Mouse (Mus musculus) hindbrain, embryonic 15.5 days (tissue): Measurements from ENCODE around the gene Zfhx2. TPM values are rescaled to one million over a fixed set of nuclear protein-coding genes. Genes with fewer than 3 reads are reported as not detected.

Experiments used
- ATAC-seq: fragments of 200-750 bp; cut with Nextera tagmentation; 2 replicates; pipeline ENCODE4 v1.8.0; 2017; ENCODE audit warnings: low read depth, moderate number of reproducible peaks, moderate TSS enrichment; ENCODE audit not compliant: low FRiP score
- H3K27ac ChIP-seq: fragments of 300-500 bp; sonication (generic); replicated peaks from 2 replicates; pipeline ENCODE4 v1.5.1; 2015; ENCODE audit warnings: mild to moderate bottlenecking, inconsistent platforms
- H3K27me3 ChIP-seq: fragments of 300-500 bp; sonication (generic); 2 replicates; pipeline ENCODE4 v1.6.1; 2015; ENCODE audit warnings: control low read depth, inconsistent platforms
- H3K36me3 ChIP-seq: fragments of 300-500 bp; sonication (generic); 2 replicates; pipeline ENCODE4 v1.6.1; 2015; ENCODE audit warnings: control low read depth, inconsistent platforms
- H3K4me1 ChIP-seq: fragments of 300-500 bp; sonication (generic); replicated peaks from 2 replicates; pipeline ENCODE4 v1.6.1; 2015; ENCODE audit warnings: control low read depth, inconsistent platforms
- H3K4me2 ChIP-seq: fragments of 300-500 bp; sonication (generic); 2 replicates; pipeline ENCODE4 v1.6.1; 2015; ENCODE audit warnings: moderate library complexity, mild to moderate bottlenecking, inconsistent platforms
- H3K4me3 ChIP-seq: fragments of 300-500 bp; sonication (generic); 2 replicates; pipeline ENCODE4 v1.5.1; 2015; ENCODE audit warnings: mild to moderate bottlenecking, inconsistent platforms
- H3K9ac ChIP-seq: fragments of 300-500 bp; sonication (generic); 2 replicates; pipeline ENCODE4 v1.6.1; 2015; ENCODE audit warnings: inconsistent platforms
- H3K9me3 ChIP-seq: fragments of 300-500 bp; sonication (generic); 2 replicates; pipeline ENCODE4 v1.6.1; 2016; ENCODE audit warnings: control low read depth, inconsistent platforms
- WGBS: fragments of 180-500 bp; shearing (Covaris S2); methylation state at CpG from one replicate; pipeline ENCODE4 v1.1.7; 2015; 5-methylcytosine and 5-hydroxymethylcytosine counted together
- polyA plus RNA-seq: library from polyadenylated mRNA; unstranded; fragments of >200 nt; fragmentation: Nextera tagmentation; extraction: Ambion mirVana; gene quantifications from 2 replicates; pipeline ENCODE4 v1.2.1, GENCODE M21; 2015

Zfhx2 gene
- polyA plus RNA-seq, 1 experiment from 2014 or later: 24.9 TPM

GRCm38 (mm10) chr14:55089199-55089947 is 2.8 kb downstream of the Zfhx2 start:
- ATAC-seq: no peak
- Histone ChIP-seq H3K36me3 (no peaks in the 10 kb centered on the region), H3K4me3 (peak overlapping the region; percentile 81), H3K4me2 (peak overlapping the region; percentile 86), H3K27me3 (no peaks in the 10 kb centered on the region), H3K27ac (peak overlapping the region; percentile 57), H3K4me1 (peaks cover 77% of the 10 kb centered on the region), H3K9me3 (no peaks in the 10 kb centered on the region), H3K9ac (peak overlapping the region; percentile 81)
- 39% methylated on average over 13 of the region's 13 CpGs for WGBS

GRCm38 (mm10) chr14:55086009-55086514 is 6.1 kb downstream of the Zfhx2 start:
- WGBS: 79% methylated on average over 6 of the region's 6 CpGs
- Histone ChIP-seq H3K9me3 (no peaks in the 10 kb centered on the region), H3K27me3 (no peaks in the 10 kb centered on the region), H3K36me3 (no peaks in the 10 kb centered on the region), H3K4me3 (no peak overlapping the region), H3K4me1 (peaks cover 76% of the 10 kb centered on the region), H3K27ac (peak overlapping the region; percentile 67; the same call in 1 of the 2 replicates), H3K4me2 (no peak overlapping the region), H3K9ac (no peak overlapping the region)
- no peak; the same call in 1 of the 2 replicates for ATAC-seq

GRCm38 (mm10) chr14:55085324-55086008 is 6.7 kb downstream of the Zfhx2 start:
- Histone ChIP-seq H3K9ac (no peak overlapping the region), H3K4me2 (peak overlapping the region; percentile 14; the same call in 1 of the 2 replicates), H3K27ac (peak overlapping the region; percentile 67), H3K4me3 (no peak overlapping the region), H3K27me3 (no peaks in the 10 kb centered on the region), H3K4me1 (peaks cover 70% of the 10 kb centered on the region), H3K9me3 (no peaks in the 10 kb centered on the region), H3K36me3 (no peaks in the 10 kb centered on the region)
- WGBS: 23% methylated on average over 9 of the region's 9 CpGs
- ATAC-seq: peak; percentile 56; the same call in 1 of the 2 replicates

GRCm38 (mm10) chr14:55083481-55083880 is 8.6 kb downstream of the Zfhx2 start:
- Histone ChIP-seq H3K27me3 (no peaks in the 10 kb centered on the region), H3K9me3 (no peaks in the 10 kb centered on the region), H3K9ac (no peak overlapping the region), H3K4me2 (no peak overlapping the region), H3K4me3 (no peak overlapping the region), H3K27ac (no peak overlapping the region), H3K36me3 (no peaks in the 10 kb centered on the region), H3K4me1 (peaks cover 66% of the 10 kb centered on the region)
- 63% methylated on average over 6 of the region's 6 CpGs for WGBS
- no peak for ATAC-seq

- WGBS: 18% methylated on average over 5 of the region's 5 CpGs
- H3K4me3 ChIP-seq: no peak overlapping the region
- no peak overlapping the region for H3K9ac ChIP-seq
- no peak for ATAC-seq
- no peaks in the 10 kb centered on the region for H3K36me3 ChIP-seq
- H3K27me3 ChIP-seq: no peaks in the 10 kb centered on the region
- no peak overlapping the region for H3K4me2 ChIP-seq
- H3K27ac ChIP-seq: 0 out of 2 replicates have a peak overlapping the region, but pooled peaks have one; percentile 2
- H3K9me3 ChIP-seq: no peaks in the 10 kb centered on the region
- H3K4me1 ChIP-seq: peaks cover 62% of the 10 kb centered on the region
These were observed 11.0 kb downstream of the Zfhx2 start for GRCm38 (mm10) chr14:55081105-55081504.

- H3K27me3 ChIP-seq: no peaks in the 10 kb centered on the region
- H3K36me3 ChIP-seq: no peaks in the 10 kb centered on the region; the same call in 1 of the 2 replicates
- H3K4me3 ChIP-seq: no peak overlapping the region
- peak overlapping the region; percentile 80 for H3K27ac ChIP-seq
- ATAC-seq: peak; percentile 25; the same call in 1 of the 2 replicates
- peak overlapping the region; percentile 39 for H3K4me2 ChIP-seq
- peaks cover 48% of the 10 kb centered on the region for H3K4me1 ChIP-seq
- no peaks in the 10 kb centered on the region for H3K9me3 ChIP-seq
- H3K9ac ChIP-seq: no peak overlapping the region; the same call in 1 of the 2 replicates
- WGBS: 23% methylated on average over 8 of the region's 8 CpGs
These were observed 12.7 kb downstream of the Zfhx2 start for GRCm38 (mm10) chr14:55079214-55079970.

GRCm38 (mm10) chr14:55078366-55078989 is 13.6 kb downstream of the Zfhx2 start:
- Histone ChIP-seq H3K36me3 (peaks cover 8% of the 10 kb centered on the region), H3K4me3 (no peak overlapping the region), H3K9ac (peak overlapping the region; percentile 26; the same call in 1 of the 2 replicates), H3K4me2 (peak overlapping the region; percentile 39), H3K27me3 (no peaks in the 10 kb centered on the region), H3K4me1 (peaks cover 44% of the 10 kb centered on the region), H3K27ac (peak overlapping the region; percentile 80), H3K9me3 (no peaks in the 10 kb centered on the region)
- WGBS: 3% methylated on average over 23 of the region's 23 CpGs
- peak; percentile 43 for ATAC-seq

- peak overlapping the region; percentile 80 for H3K27ac ChIP-seq
- peak; percentile 46 for ATAC-seq
- H3K36me3 ChIP-seq: peaks cover 16% of the 10 kb centered on the region
- no peak overlapping the region for H3K4me3 ChIP-seq
- H3K9me3 ChIP-seq: no peaks in the 10 kb centered on the region
- no peaks in the 10 kb centered on the region for H3K27me3 ChIP-seq
- H3K4me1 ChIP-seq: peaks cover 39% of the 10 kb centered on the region
- 13% methylated on average over 15 of the region's 15 CpGs for WGBS
- H3K9ac ChIP-seq: peak overlapping the region; percentile 26; the same call in 1 of the 2 replicates
- H3K4me2 ChIP-seq: peak overlapping the region; percentile 39
These were observed 14.4 kb downstream of the Zfhx2 start for GRCm38 (mm10) chr14:55077481-55078365.

- H3K9me3 ChIP-seq: no peaks in the 10 kb centered on the region
- WGBS: 62% methylated on average over 3 of the region's 3 CpGs
- no peaks in the 10 kb centered on the region for H3K27me3 ChIP-seq
- no peak overlapping the region for H3K4me2 ChIP-seq
- H3K4me3 ChIP-seq: no peak overlapping the region
- ATAC-seq: no peak
- peaks cover 24% of the 10 kb centered on the region for H3K36me3 ChIP-seq
- peak overlapping the region; percentile 80; the same call in 1 of the 2 replicates for H3K27ac ChIP-seq
- peaks cover 43% of the 10 kb centered on the region for H3K4me1 ChIP-seq
- no peak overlapping the region for H3K9ac ChIP-seq
These were observed 15.2 kb downstream of the Zfhx2 start for GRCm38 (mm10) chr14:55076956-55077355.

- no peak overlapping the region for H3K9ac ChIP-seq
- H3K27ac ChIP-seq: peak overlapping the region; percentile 47
- H3K4me2 ChIP-seq: no peak overlapping the region
- H3K9me3 ChIP-seq: no peaks in the 10 kb centered on the region
- ATAC-seq: no peak
- H3K27me3 ChIP-seq: no peaks in the 10 kb centered on the region
- H3K36me3 ChIP-seq: peaks cover 29% of the 10 kb centered on the region
- WGBS: 41% methylated on average over 6 of the region's 6 CpGs
- H3K4me1 ChIP-seq: peaks cover 48% of the 10 kb centered on the region
- H3K4me3 ChIP-seq: no peak overlapping the region
These were observed 15.9 kb downstream of the Zfhx2 start for GRCm38 (mm10) chr14:55076224-55076623.
